19 mouse cellular contexts compared by ENCODE assay signal in genomic region chr3:149227556-149227955, GRCm38 (mm10).
"Had no signal": no experiment of that assay in that cellular context is flagged by ENCODE, and none has a peak within 500 bp of the region (broad histone marks: within the 10 kb centered on the region; RNA-seq: fewer than 3 reads in every experiment).

No protein-coding gene starts in this region.

- H3K4me1 ChIP-seq: midbrain, embryonic 10.5 days; midbrain, embryonic 12.5 days; neural tube, embryonic 13.5 days; neural tube, embryonic 15.5 days had no signal

- H3K4me3 ChIP-seq: midbrain, embryonic 10.5 days; midbrain, embryonic 12.5 days; myocyte; neural tube, embryonic 13.5 days; neural tube, embryonic 15.5 days had no signal

- H3K27me3 ChIP-seq: midbrain, embryonic 12.5 days; neural tube, embryonic 13.5 days; neural tube, embryonic 15.5 days had no signal

- H3K4me2 ChIP-seq: lung, embryonic 14.5 days; midbrain, embryonic 12.5 days; neural tube, embryonic 13.5 days; neural tube, embryonic 15.5 days had no signal

- H3K36me3 ChIP-seq: midbrain, embryonic 10.5 days; midbrain, embryonic 12.5 days; neural tube, embryonic 13.5 days; neural tube, embryonic 15.5 days had no signal

- H3K9ac ChIP-seq: lung, embryonic 14.5 days; midbrain, embryonic 12.5 days; neural tube, embryonic 13.5 days; neural tube, embryonic 15.5 days had no signal

- ATAC-seq: midbrain, embryonic 16.5 days had no signal

- H3K9me3 ChIP-seq: midbrain, embryonic 10.5 days; midbrain, embryonic 12.5 days; neural tube, embryonic 13.5 days; neural tube, embryonic 15.5 days had no signal

- H3K27ac ChIP-seq: midbrain, embryonic 10.5 days; midbrain, embryonic 12.5 days; neural tube, embryonic 13.5 days; neural tube, embryonic 15.5 days had no signal

- DNase-seq: lung, adult 18-20 months; lung, embryonic 14.5 days; lung, postnatal 10 days; lung, postnatal 4 days; midbrain, embryonic 14.5 days; retina, postnatal 1 day; right cerebral cortex, adult 18-20 months; right cerebral cortex, postnatal 25 days; right cerebral cortex, postnatal 4 days; spleen, adult 18-20 months; thymus, adult 18-20 months; thymus, postnatal 14 days; thymus, postnatal 36 days had no signal
